Mouse (Mus musculus): ENCODE measurements around the gene Ccdc126.

- TF ChIP-seq POLR2A (IDR thresholded peaks at IDR 0.05; ENCODE audit: low read depth, low read length) (no peak), CTCF (IDR thresholded peaks at IDR 0.05; ENCODE audit: extremely low read depth, insufficient read depth, insufficient read length, insufficient replicate concordance) (no peak)
Observed at GRCm38 (mm10) chr6:49332060-49332370, 12.9 kb downstream of the Ccdc126 start.
